In genomic region chr19:48259223-48259622, GRCm38 (mm10) we compare ENCODE assay signal across 15 mouse cellular contexts. TPM values are rescaled to one million over a fixed set of nuclear protein-coding genes. Genes with fewer than 3 reads are reported as not detected.
A peak's percentile ranks its signal among the peaks of the same experiment; 100 is the strongest.
DNase-seq lines count a peak whose midpoint lies in the region; ATAC-seq lines count a peak whose summit lies in the region.
"Had no signal": no experiment of that assay in that cellular context is flagged by ENCODE, and none has a peak within 500 bp of the region (broad histone marks: within the 10 kb centered on the region; RNA-seq: fewer than 3 reads in every experiment).

No protein-coding gene starts in this region.

- H3K27ac ChIP-seq in midbrain, embryonic 11.5 days (ENCODE audit: low read depth, low read length), result no peak overlapping the region
- H3K27ac ChIP-seq in midbrain, embryonic 10.5 days (replicated peaks), result no peak overlapping the region
- H3K27ac ChIP-seq: neural tube, embryonic 12.5 days had no signal

- no peak for ATAC-seq in midbrain, embryonic 11.5 days (ENCODE audit: low FRiP score)
- ATAC-seq: CD4-positive, CD25-positive, alpha-beta regulatory T cell, adult 4 months had no signal

- H3K4me3 ChIP-seq in midbrain, embryonic 11.5 days (ENCODE audit: low read depth, low read length), result no peak overlapping the region
- no peak overlapping the region for H3K4me3 ChIP-seq in midbrain, embryonic 10.5 days
- H3K4me3 ChIP-seq: neural tube, embryonic 12.5 days had no signal

- DNase-seq in heart, postnatal 4 days, result peak; percentile 16
- DNase-seq in heart, adult 9 months (ENCODE audit: low spot score in 2 of 2), result no peak
- DNase-seq in midbrain, embryonic 11.5 days (ENCODE audit: low spot score, missing footprints), result peak; percentile 69
- no peak for DNase-seq in midbrain, embryonic 10.5 days (ENCODE audit: low spot score)
- peak; percentile 17 for DNase-seq in embryo, embryonic 11.5 days (ENCODE audit: low read depth, low spot score)
- DNase-seq in retina, postnatal 1 day, result peak; percentile 30
- DNase-seq in B cell, adult 2 months, result no peak
- DNase-seq: cerebellum, postnatal 10 days; gastrocnemius, postnatal 14 days; kidney, adult 2 months; lung, adult 2 months; thymus, adult 18-20 months had no signal

- WGBS in midbrain, embryonic 11.5 days, result 85% methylated on average over 7 of the region's 7 CpGs
- 77% methylated on average over 7 of the region's 7 CpGs for WGBS in midbrain, embryonic 10.5 days

- no peaks in the 10 kb centered on the region for H3K36me3 ChIP-seq in midbrain, embryonic 11.5 days (ENCODE audit: control insufficient read depth, insufficient read depth, low read length)
- no peaks in the 10 kb centered on the region for H3K36me3 ChIP-seq in midbrain, embryonic 10.5 days
- H3K36me3 ChIP-seq: neural tube, embryonic 12.5 days had no signal

- H3K9me3 ChIP-seq in midbrain, embryonic 11.5 days (ENCODE audit: control insufficient read depth, low read length), result no peaks in the 10 kb centered on the region
- no peaks in the 10 kb centered on the region for H3K9me3 ChIP-seq in midbrain, embryonic 10.5 days (replicated peaks)
- H3K9me3 ChIP-seq: neural tube, embryonic 12.5 days had no signal

- H3K9ac ChIP-seq in midbrain, embryonic 11.5 days (ENCODE audit: low read length), result no peak overlapping the region
- H3K9ac ChIP-seq: neural tube, embryonic 12.5 days had no signal

- H3K27me3 ChIP-seq in midbrain, embryonic 11.5 days (ENCODE audit: control insufficient read depth, insufficient read depth, low read length), result no peaks in the 10 kb centered on the region
- H3K27me3 ChIP-seq in midbrain, embryonic 10.5 days (ENCODE audit: low read depth, poor library complexity, severe bottlenecking), result no peaks in the 10 kb centered on the region
- H3K27me3 ChIP-seq: neural tube, embryonic 12.5 days had no signal

- no peak overlapping the region for H3K4me2 ChIP-seq in midbrain, embryonic 11.5 days
- H3K4me2 ChIP-seq: neural tube, embryonic 12.5 days had no signal

- peaks cover 8% of the 10 kb centered on the region; the same call in 1 of the 2 replicates for H3K4me1 ChIP-seq in midbrain, embryonic 11.5 days (ENCODE audit: control insufficient read depth, insufficient read depth, low read length)
- H3K4me1 ChIP-seq in midbrain, embryonic 10.5 days, result peaks cover 13% of the 10 kb centered on the region
- H3K4me1 ChIP-seq: neural tube, embryonic 12.5 days had no signal

RNA-seq across cellular contexts. Expression of gene Sorcs3, which starts 53.4 kb away (rescaled TPM):
- total RNA-seq in heart, postnatal 4 days (2021), result under 1 TPM; 0.14 to 0.16 TPM
- polyA plus RNA-seq in midbrain, embryonic 11.5 days (2014; fragmentation: Nextera tagmentation; extraction: Ambion mirVana), result 3.1 and 3.7 TPM in 2 replicates
- 0.99 and 1.9 TPM in 2 replicates for polyA plus RNA-seq in midbrain, embryonic 10.5 days (2016; fragmentation: Nextera tagmentation; extraction: Ambion mirVana)
- total RNA-seq: gastrocnemius, postnatal 14 days; megakaryocyte-erythroid progenitor cell, adult 5-6 weeks had no signal
- polyA plus RNA-seq: CD4-positive, CD25-positive, alpha-beta regulatory T cell, adult 4 months had no signal

Comparison
In these comparisons a context has a peak if more than half of its experiments do, and no peak if none do; other contexts are left out.
1. DNase-seq: peak in heart, postnatal 4 days (single experiment), midbrain, embryonic 11.5 days (single experiment), embryo, embryonic 11.5 days (single experiment) and retina, postnatal 1 day (single experiment); none in heart, adult 9 months (0 of 2), midbrain, embryonic 10.5 days (single experiment) and B cell, adult 2 months (0 of 2).